Mouse (Mus musculus): Measurements from ENCODE around the gene Shank2. TPM values are rescaled to one million over a fixed set of nuclear protein-coding genes. Genes with fewer than 3 reads are reported as not detected.

The Shank2 gene
- 5.8 and 6.3 TPM in 2 replicates for polyA plus RNA-seq (2015; fragmentation: Nextera tagmentation; extraction: Ambion mirVana)

DNA sequence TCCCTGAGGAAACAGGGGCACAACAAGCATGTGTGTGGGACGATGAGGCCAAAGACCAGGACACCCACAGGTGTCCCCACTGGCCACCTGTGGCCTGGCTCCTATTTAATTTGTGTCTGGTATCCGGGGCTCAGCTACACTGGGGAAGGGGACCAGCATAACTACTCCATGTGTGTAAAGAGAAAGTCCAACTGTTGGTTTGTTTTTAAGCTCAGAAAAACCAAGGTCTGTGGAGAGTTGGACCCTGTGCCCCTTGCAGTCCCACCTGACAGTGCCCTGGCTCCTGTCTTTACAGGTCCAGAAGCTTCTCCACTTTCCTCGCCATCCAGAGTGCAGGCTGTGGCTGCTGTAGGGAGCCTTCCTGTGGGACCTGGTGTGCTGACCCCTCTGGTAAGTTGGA, at the start of gene Shank2:
Shank2 (plus strand) TSS at position 301 of the 400 bp plus-strand sequence.
- Histone ChIP-seq H3K27me3 (no peaks in the 10 kb centered on the region), H3K4me2 (replicated peaks) (no peak within 1 kb of the TSS), H3K36me3 (no peaks in the 10 kb centered on the region), H3K27ac (no peak within 1 kb of the TSS), H3K9me3 (peaks cover 5% of the 10 kb centered on the region; the same call in 1 of the 2 replicates), H3K4me1 (replicated peaks) (no peaks in the 10 kb centered on the region), H3K9ac (replicated peaks) (no peak within 1 kb of the TSS), H3K4me3 (replicated peaks) (no peak within 1 kb of the TSS)
- no peak for ATAC-seq
- 85% methylated on average over 3 of the region's 3 CpGs for WGBS

GRCm38 (mm10) chr7:143952130-143952529, 49.6 kb upstream of the Shank2 start:
- no peak for ATAC-seq
- no peak overlapping the region for H3K9ac ChIP-seq (replicated peaks)
- WGBS: 90% methylated on average over 3 of the region's 3 CpGs
- no peak overlapping the region for H3K4me2 ChIP-seq (replicated peaks)
- no peaks in the 10 kb centered on the region for H3K9me3 ChIP-seq
- H3K36me3 ChIP-seq: no peaks in the 10 kb centered on the region
- no peak overlapping the region for H3K4me3 ChIP-seq (replicated peaks)
- no peaks in the 10 kb centered on the region for H3K27me3 ChIP-seq
- H3K4me1 ChIP-seq (replicated peaks): no peaks in the 10 kb centered on the region
- H3K27ac ChIP-seq: no peak overlapping the region

- Histone ChIP-seq H3K9ac (replicated peaks) (no peak overlapping the region), H3K4me1 (replicated peaks) (no peaks in the 10 kb centered on the region), H3K9me3 (no peaks in the 10 kb centered on the region), H3K36me3 (no peaks in the 10 kb centered on the region), H3K27me3 (no peaks in the 10 kb centered on the region), H3K4me3 (replicated peaks) (no peak overlapping the region), H3K27ac (no peak overlapping the region), H3K4me2 (replicated peaks) (no peak overlapping the region)
- WGBS: 94% methylated on average over 6 of the region's 6 CpGs
- no peak for ATAC-seq
Observed at GRCm38 (mm10) chr7:143956575-143957295, 45.0 kb upstream of the Shank2 start.

GRCm38 (mm10) chr7:143958030-143958565, 43.6 kb upstream of the Shank2 start:
- H3K36me3 ChIP-seq: no peaks in the 10 kb centered on the region
- no peak for ATAC-seq
- 61% methylated on average over 11 of the region's 11 CpGs for WGBS
- H3K27ac ChIP-seq: no peak overlapping the region
- no peak overlapping the region for H3K4me2 ChIP-seq (replicated peaks)
- no peak overlapping the region for H3K4me3 ChIP-seq (replicated peaks)
- H3K27me3 ChIP-seq: no peaks in the 10 kb centered on the region
- H3K9ac ChIP-seq (replicated peaks): no peak overlapping the region
- H3K9me3 ChIP-seq: no peaks in the 10 kb centered on the region
- H3K4me1 ChIP-seq (replicated peaks): no peaks in the 10 kb centered on the region

DNA sequence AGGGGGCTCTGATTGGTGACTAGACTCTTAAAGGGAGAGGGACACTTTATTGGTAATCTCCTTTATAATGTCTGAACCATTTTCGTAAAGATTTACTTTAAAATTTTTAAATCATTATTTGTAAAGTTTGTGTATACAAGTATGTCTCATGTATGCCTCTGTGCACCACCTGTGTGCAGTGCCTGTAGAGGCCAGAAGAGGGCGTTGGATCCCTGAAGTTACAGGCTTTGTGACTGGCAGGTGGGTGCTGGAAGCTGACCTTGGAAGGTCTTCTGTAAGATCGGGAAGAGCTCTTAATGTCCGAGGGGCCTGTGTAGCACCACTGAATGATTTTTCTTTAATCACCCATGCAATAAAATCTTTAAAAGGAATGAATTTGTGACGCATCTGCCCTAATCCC, 37.9 kb upstream of the Shank2 start:
- no peak overlapping the region for H3K4me3 ChIP-seq (replicated peaks)
- H3K36me3 ChIP-seq: no peaks in the 10 kb centered on the region
- no peaks in the 10 kb centered on the region for H3K27me3 ChIP-seq
- WGBS: 85% methylated on average over 5 of the region's 5 CpGs
- ATAC-seq: no peak
- no peak overlapping the region for H3K4me2 ChIP-seq (replicated peaks)
- no peak overlapping the region for H3K27ac ChIP-seq
- no peak overlapping the region for H3K9ac ChIP-seq (replicated peaks)
- H3K9me3 ChIP-seq: no peaks in the 10 kb centered on the region
- H3K4me1 ChIP-seq (replicated peaks): no peaks in the 10 kb centered on the region

DNA sequence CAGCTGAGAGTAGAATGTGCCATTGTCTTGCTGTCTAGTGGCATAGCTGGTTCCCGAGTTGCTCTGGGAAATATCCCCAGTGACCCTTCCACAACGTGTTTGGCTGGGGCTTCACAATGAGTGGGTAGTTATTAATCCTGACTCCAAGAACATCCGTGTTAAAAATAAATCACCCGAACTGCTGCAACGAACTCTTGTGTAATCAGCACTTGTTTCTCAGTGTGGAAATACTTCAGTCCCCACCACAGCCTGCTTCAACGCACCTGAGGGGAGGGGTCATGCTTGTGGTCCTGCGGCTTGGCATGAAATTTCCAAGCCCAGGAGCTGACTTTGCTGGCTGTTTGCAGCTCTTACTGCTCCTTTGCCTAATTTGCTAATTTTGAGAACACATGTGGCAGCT, 35.1 kb upstream of the Shank2 start:
- no peak overlapping the region for H3K9ac ChIP-seq (replicated peaks)
- no peaks in the 10 kb centered on the region for H3K4me1 ChIP-seq (replicated peaks)
- no peak overlapping the region for H3K4me2 ChIP-seq (replicated peaks)
- H3K27me3 ChIP-seq: no peaks in the 10 kb centered on the region
- H3K27ac ChIP-seq: no peak overlapping the region
- 81% methylated on average over 7 of the region's 7 CpGs for WGBS
- no peak overlapping the region for H3K4me3 ChIP-seq (replicated peaks)
- H3K9me3 ChIP-seq: no peaks in the 10 kb centered on the region
- H3K36me3 ChIP-seq: no peaks in the 10 kb centered on the region
- ATAC-seq: no peak

- Histone ChIP-seq H3K27me3 (peaks cover 80% of the 10 kb centered on the region), H3K4me1 (replicated peaks) (peaks cover 22% of the 10 kb centered on the region), H3K4me3 (replicated peaks) (peak overlapping the region; percentile 52), H3K36me3 (no peaks in the 10 kb centered on the region), H3K9me3 (no peaks in the 10 kb centered on the region), H3K4me2 (replicated peaks) (peak overlapping the region; percentile 95), H3K9ac (replicated peaks) (peak overlapping the region; percentile 62; the same call in 1 of the 2 replicates), H3K27ac (no peak overlapping the region)
- 16% methylated on average over 5 of the region's 5 CpGs for WGBS
- no peak for ATAC-seq
Observed at GRCm38 (mm10) chr7:143977491-143977830, 24.3 kb upstream of the Shank2 start.

GRCm38 (mm10) chr7:143977831-143978682, 23.7 kb upstream of the Shank2 start:
- H3K4me3 ChIP-seq (replicated peaks): peak overlapping the region; percentile 52
- peaks cover 22% of the 10 kb centered on the region for H3K4me1 ChIP-seq (replicated peaks)
- H3K4me2 ChIP-seq (replicated peaks): peak overlapping the region; percentile 95
- WGBS: 1% methylated on average over 66 of the region's 67 CpGs
- no peaks in the 10 kb centered on the region for H3K9me3 ChIP-seq
- ATAC-seq: peak; percentile 73
- peak overlapping the region; percentile 62 for H3K9ac ChIP-seq (replicated peaks)
- no peaks in the 10 kb centered on the region for H3K36me3 ChIP-seq
- H3K27me3 ChIP-seq: peaks cover 79% of the 10 kb centered on the region
- H3K27ac ChIP-seq: no peak overlapping the region

GRCm38 (mm10) chr7:143978741-143979371, 22.9 kb upstream of the Shank2 start:
- peak overlapping the region; percentile 62; the same call in 1 of the 2 replicates for H3K9ac ChIP-seq (replicated peaks)
- no peak overlapping the region for H3K27ac ChIP-seq
- no peaks in the 10 kb centered on the region for H3K9me3 ChIP-seq
- peak overlapping the region; percentile 95 for H3K4me2 ChIP-seq (replicated peaks)
- WGBS: under 1% methylated on average over 50 of the region's 50 CpGs
- peaks cover 75% of the 10 kb centered on the region for H3K27me3 ChIP-seq
- peak overlapping the region; percentile 52 for H3K4me3 ChIP-seq (replicated peaks)
- H3K4me1 ChIP-seq (replicated peaks): peaks cover 22% of the 10 kb centered on the region
- ATAC-seq: peak; percentile 74
- no peaks in the 10 kb centered on the region for H3K36me3 ChIP-seq

DNA sequence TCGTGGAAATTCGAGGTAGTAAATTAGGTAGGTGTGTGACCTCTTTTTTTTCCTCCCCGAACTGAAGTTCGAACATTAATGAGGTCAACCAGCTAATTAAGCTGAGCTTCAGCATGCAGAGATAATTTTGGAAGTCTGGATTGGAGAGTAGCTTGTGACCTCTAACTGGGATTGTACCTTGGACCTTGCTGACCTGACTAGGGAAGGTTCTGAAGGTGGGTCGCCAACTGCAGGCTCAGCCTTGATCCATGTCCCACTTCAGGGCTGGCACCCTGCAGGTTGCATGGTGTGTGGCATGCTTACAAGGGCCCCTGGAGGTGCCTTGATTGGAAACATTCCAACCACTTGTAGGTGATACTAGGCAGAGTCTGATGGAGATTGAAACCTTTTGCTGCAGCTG, 21.7 kb upstream of the Shank2 start:
- Histone ChIP-seq H3K27ac (no peak overlapping the region), H3K4me1 (replicated peaks) (peaks cover 22% of the 10 kb centered on the region), H3K9ac (replicated peaks) (no peak overlapping the region), H3K36me3 (no peaks in the 10 kb centered on the region), H3K4me2 (replicated peaks) (no peak overlapping the region), H3K4me3 (replicated peaks) (no peak overlapping the region), H3K27me3 (peaks cover 71% of the 10 kb centered on the region), H3K9me3 (no peaks in the 10 kb centered on the region)
- 70% methylated on average over 5 of the region's 5 CpGs for WGBS
- no peak for ATAC-seq

GRCm38 (mm10) chr7:143986281-143986680, 15.4 kb upstream of the Shank2 start:
- Histone ChIP-seq H3K4me3 (replicated peaks) (no peak overlapping the region), H3K4me1 (replicated peaks) (no peaks in the 10 kb centered on the region), H3K27ac (no peak overlapping the region), H3K9ac (replicated peaks) (no peak overlapping the region), H3K27me3 (peaks cover 8% of the 10 kb centered on the region), H3K36me3 (no peaks in the 10 kb centered on the region), H3K4me2 (replicated peaks) (no peak overlapping the region), H3K9me3 (no peaks in the 10 kb centered on the region)
- ATAC-seq: no peak
- WGBS: 92% methylated on average over 2 of the region's 2 CpGs

- Histone ChIP-seq H3K4me2 (replicated peaks) (no peak overlapping the region), H3K27ac (no peak overlapping the region), H3K4me3 (replicated peaks) (no peak overlapping the region), H3K36me3 (no peaks in the 10 kb centered on the region), H3K9me3 (no peaks in the 10 kb centered on the region), H3K4me1 (replicated peaks) (no peaks in the 10 kb centered on the region), H3K27me3 (no peaks in the 10 kb centered on the region), H3K9ac (replicated peaks) (no peak overlapping the region)
- ATAC-seq: no peak
Observed at GRCm38 (mm10) chr7:143991160-143991559, 10.6 kb upstream of the Shank2 start.

Data from midbrain, embryonic 13.5 days (tissue).